Mouse (Mus musculus) midbrain, embryonic 13.5 days (tissue): ENCODE measurements around the gene Wnt1. TPM values are rescaled to one million over a fixed set of nuclear protein-coding genes. Genes with fewer than 3 reads are reported as not detected.

ENCODE experiments used
- ATAC-seq: fragments of 200-750 bp; cut with Nextera tagmentation; 2 replicates; pipeline ENCODE4 v1.8.0; 2017; ENCODE audit warnings: mild to moderate bottlenecking, moderate TSS enrichment, moderate library complexity
- H3K27ac ChIP-seq: fragments of 300-500 bp; sonication (generic); 2 replicates; pipeline ENCODE4 v1.5.1; 2015; ENCODE audit warnings: inconsistent platforms, mild to moderate bottlenecking, moderate library complexity
- H3K27me3 ChIP-seq: fragments of 300-500 bp; sonication (generic); 2 replicates; pipeline ENCODE4 v1.6.1; 2015; ENCODE audit warnings: mild to moderate bottlenecking, inconsistent platforms
- H3K36me3 ChIP-seq: fragments of 300-500 bp; sonication (generic); 2 replicates; pipeline ENCODE4 v1.6.1; 2015; ENCODE audit warnings: mild to moderate bottlenecking, inconsistent platforms
- H3K4me1 ChIP-seq: fragments of 300-500 bp; sonication (generic); replicated peaks from 2 replicates; pipeline ENCODE4 v1.6.1; 2015; ENCODE audit warnings: inconsistent platforms
- H3K4me2 ChIP-seq: fragments of 300-500 bp; sonication (generic); replicated peaks from 2 replicates; pipeline ENCODE4 v1.6.1; 2015; ENCODE audit warnings: moderate library complexity, mild to moderate bottlenecking, inconsistent platforms
- H3K4me3 ChIP-seq: fragments of 300-500 bp; sonication (generic); replicated peaks from 2 replicates; pipeline ENCODE4 v1.5.1; 2015; ENCODE audit warnings: mild to moderate bottlenecking, inconsistent platforms
- H3K9ac ChIP-seq: fragments of 300-500 bp; sonication (generic); replicated peaks from 2 replicates; pipeline ENCODE4 v1.6.1; 2015; ENCODE audit warnings: mild to moderate bottlenecking, inconsistent platforms
- H3K9me3 ChIP-seq: fragments of 300-500 bp; sonication (generic); 2 replicates; pipeline ENCODE4 v1.6.1; 2016; ENCODE audit warnings: mild to moderate bottlenecking, inconsistent platforms
- whole genome bisulfite sequencing: fragments of 180-500 bp; shearing (Covaris S2); methylation state at CpG from one replicate; pipeline ENCODE4 v1.1.7; 2015; 5-methylcytosine and 5-hydroxymethylcytosine counted together
- polyA plus RNA-seq: library from polyadenylated mRNA; unstranded; fragments of >200 nt; fragmentation: Nextera tagmentation; extraction: Ambion mirVana; gene quantifications from 2 replicates; pipeline ENCODE4 v1.2.1, GENCODE M21; 2015

Gene Wnt1
- polyA plus RNA-seq, 1 experiment from 2014 or later: 8.6 TPM

GRCm38 (mm10) chr15:98780075-98780474 lies 9.6 kb upstream of the Wnt1 start:
- ATAC-seq: no peak
- Histone ChIP-seq H3K4me2 (no peak overlapping the region), H3K9ac (no peak overlapping the region), H3K36me3 (no peaks in the 10 kb centered on the region), H3K9me3 (no peaks in the 10 kb centered on the region), H3K4me3 (no peak overlapping the region), H3K4me1 (peaks cover 38% of the 10 kb centered on the region), H3K27me3 (peaks cover 93% of the 10 kb centered on the region), H3K27ac (no peak overlapping the region)
- 6% methylated on average over 8 of the region's 8 CpGs for WGBS

- Histone ChIP-seq H3K4me3 (no peak overlapping the region), H3K4me2 (no peak overlapping the region), H3K9me3 (no peaks in the 10 kb centered on the region), H3K27me3 (peaks cover 93% of the 10 kb centered on the region), H3K36me3 (no peaks in the 10 kb centered on the region), H3K27ac (no peak overlapping the region), H3K9ac (no peak overlapping the region), H3K4me1 (peaks cover 36% of the 10 kb centered on the region)
- 0 out of 2 replicates have a peak, but pooled peaks have one; percentile 9 for ATAC-seq
- WGBS: 2% methylated on average over 13 of the region's 13 CpGs
These were observed 9.1 kb upstream of the Wnt1 start for GRCm38 (mm10) chr15:98780573-98780972.

- WGBS: 31% methylated on average over 6 of the region's 6 CpGs
- Histone ChIP-seq H3K4me1 (peaks cover 30% of the 10 kb centered on the region), H3K4me2 (no peak overlapping the region), H3K27me3 (peaks cover 93% of the 10 kb centered on the region), H3K4me3 (no peak overlapping the region), H3K9me3 (no peaks in the 10 kb centered on the region), H3K27ac (no peak overlapping the region), H3K36me3 (no peaks in the 10 kb centered on the region), H3K9ac (no peak overlapping the region)
- no peak for ATAC-seq
These were observed 8.5 kb upstream of the Wnt1 start for GRCm38 (mm10) chr15:98781166-98781565.

GRCm38 (mm10) chr15:98785744-98786143 lies 3.9 kb upstream of the Wnt1 start:
- Histone ChIP-seq H3K9ac (no peak overlapping the region), H3K4me2 (no peak overlapping the region), H3K4me1 (peaks cover 12% of the 10 kb centered on the region), H3K9me3 (no peaks in the 10 kb centered on the region), H3K4me3 (no peak overlapping the region), H3K36me3 (no peaks in the 10 kb centered on the region), H3K27ac (no peak overlapping the region), H3K27me3 (peaks cover 93% of the 10 kb centered on the region)
- no peak for ATAC-seq
- WGBS: 45% methylated on average over 7 of the region's 7 CpGs

- WGBS: 43% methylated on average over 4 of the region's 4 CpGs
- Histone ChIP-seq H3K9ac (no peak overlapping the region), H3K9me3 (no peaks in the 10 kb centered on the region), H3K27me3 (peaks cover 95% of the 10 kb centered on the region), H3K4me1 (peaks cover 30% of the 10 kb centered on the region), H3K36me3 (no peaks in the 10 kb centered on the region), H3K4me3 (no peak overlapping the region), H3K27ac (no peak overlapping the region), H3K4me2 (no peak overlapping the region)
- ATAC-seq: no peak
These were observed 1.7 kb upstream of the Wnt1 start for GRCm38 (mm10) chr15:98787930-98788329.

GRCm38 (mm10) chr15:98788972-98789660 lies 541 bp upstream of the Wnt1 start:
- Histone ChIP-seq H3K4me2 (no peak overlapping the region; the same call in 1 of the 2 replicates), H3K9ac (no peak overlapping the region), H3K36me3 (no peaks in the 10 kb centered on the region), H3K9me3 (no peaks in the 10 kb centered on the region), H3K27ac (no peak overlapping the region), H3K4me1 (peaks cover 34% of the 10 kb centered on the region), H3K27me3 (peaks cover 100% of the 10 kb centered on the region), H3K4me3 (peak overlapping the region; percentile 16)
- ATAC-seq: no peak
- WGBS: 10% methylated on average over 24 of the region's 24 CpGs

- no peak overlapping the region for H3K27ac ChIP-seq
- H3K4me1 ChIP-seq: peaks cover 34% of the 10 kb centered on the region
- H3K36me3 ChIP-seq: no peaks in the 10 kb centered on the region
- H3K27me3 ChIP-seq: peaks cover 100% of the 10 kb centered on the region
- no peak overlapping the region for H3K9ac ChIP-seq
- H3K9me3 ChIP-seq: no peaks in the 10 kb centered on the region
- under 1% methylated on average over 23 of the region's 23 CpGs for WGBS
- ATAC-seq: no peak
- peak overlapping the region; percentile 26 for H3K4me2 ChIP-seq
- H3K4me3 ChIP-seq: peak overlapping the region; percentile 35
These were observed 1.1 kb downstream of the Wnt1 start for GRCm38 (mm10) chr15:98790761-98791160.

GRCm38 (mm10) chr15:98791221-98791620 lies 1.6 kb downstream of the Wnt1 start:
- Histone ChIP-seq H3K4me3 (peak overlapping the region; percentile 35), H3K9ac (no peak overlapping the region), H3K9me3 (no peaks in the 10 kb centered on the region), H3K27ac (no peak overlapping the region), H3K36me3 (no peaks in the 10 kb centered on the region), H3K27me3 (peaks cover 100% of the 10 kb centered on the region), H3K4me1 (peaks cover 35% of the 10 kb centered on the region), H3K4me2 (peak overlapping the region; percentile 53; the same call in 1 of the 2 replicates)
- WGBS: 0% methylated on average over 12 of the region's 12 CpGs
- no peak for ATAC-seq

- 1% methylated on average over 23 of the region's 23 CpGs for WGBS
- Histone ChIP-seq H3K4me2 (peak overlapping the region; percentile 53), H3K9ac (no peak overlapping the region), H3K4me3 (peak overlapping the region; percentile 35), H3K36me3 (no peaks in the 10 kb centered on the region), H3K27ac (no peak overlapping the region), H3K27me3 (peaks cover 100% of the 10 kb centered on the region), H3K4me1 (peaks cover 41% of the 10 kb centered on the region), H3K9me3 (no peaks in the 10 kb centered on the region)
- no peak for ATAC-seq
These were observed 2.1 kb downstream of the Wnt1 start for GRCm38 (mm10) chr15:98791771-98792170.

- peak overlapping the region; percentile 53 for H3K4me2 ChIP-seq
- H3K4me3 ChIP-seq: peak overlapping the region; percentile 35
- no peaks in the 10 kb centered on the region for H3K36me3 ChIP-seq
- H3K9ac ChIP-seq: peak overlapping the region; percentile 48; the same call in 1 of the 2 replicates
- peaks cover 46% of the 10 kb centered on the region for H3K4me1 ChIP-seq
- H3K27me3 ChIP-seq: peaks cover 97% of the 10 kb centered on the region
- no peak for ATAC-seq
- no peak overlapping the region for H3K27ac ChIP-seq
- 2% methylated on average over 75 of the region's 75 CpGs for whole genome bisulfite sequencing
- H3K9me3 ChIP-seq: no peaks in the 10 kb centered on the region
These were observed 2.8 kb downstream of the Wnt1 start for GRCm38 (mm10) chr15:98792233-98793020.

- H3K27me3 ChIP-seq: peaks cover 97% of the 10 kb centered on the region
- H3K9me3 ChIP-seq: no peaks in the 10 kb centered on the region
- no peaks in the 10 kb centered on the region for H3K36me3 ChIP-seq
- H3K4me1 ChIP-seq: peaks cover 53% of the 10 kb centered on the region
- H3K4me2 ChIP-seq: peak overlapping the region; percentile 53
- 5% methylated on average over 13 of the region's 13 CpGs for WGBS
- H3K27ac ChIP-seq: no peak overlapping the region
- peak overlapping the region; percentile 35 for H3K4me3 ChIP-seq
- no peak overlapping the region for H3K9ac ChIP-seq
- no peak for ATAC-seq
These were observed 3.6 kb downstream of the Wnt1 start for GRCm38 (mm10) chr15:98793141-98793698.
